Mouse (Mus musculus): Measurements from ENCODE around the gene Plac1. TPM values are rescaled to one million over a fixed set of nuclear protein-coding genes. Genes with fewer than 3 reads are reported as not detected.
"Not testable (repeated sequence)": the region's sequence is repeated elsewhere in the genome, so short reads cannot be mapped to it uniquely, and the experiment has no call there.

Plac1 gene
- polyA plus RNA-seq, 1 experiment = not detected

DNA sequence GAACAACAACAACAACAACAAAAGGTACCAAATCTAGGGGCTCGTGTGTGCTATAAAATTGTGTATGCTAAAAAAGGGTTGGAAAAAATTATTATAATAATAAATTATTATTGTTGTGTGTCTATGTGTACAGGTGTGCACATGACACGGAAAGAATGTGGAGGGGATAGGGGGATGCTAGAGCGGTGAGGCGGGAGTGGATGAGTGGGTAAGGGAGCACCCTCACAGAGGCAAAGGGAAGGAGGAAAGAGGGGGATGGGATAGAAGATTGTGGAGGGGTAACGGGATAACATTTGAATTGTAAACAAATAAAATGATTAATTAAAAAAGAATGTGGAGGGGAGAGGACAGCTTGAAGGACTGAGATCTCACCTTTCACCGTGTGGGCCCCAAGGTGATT, 199.8 kb downstream of the Plac1 start:
- Histone ChIP-seq H3K4me3 (replicated peaks; ENCODE audit: insufficient read depth, low read depth, low read length) (no peak overlapping the region), H3K27ac (ENCODE audit: insufficient read depth, low read length) (no peak overlapping the region), H3K27me3 (ENCODE audit: control insufficient read depth, insufficient read depth, low read length) (no peaks in the 10 kb centered on the region), H3K4me1 (ENCODE audit: control insufficient read depth, insufficient read depth, low read length) (no peaks in the 10 kb centered on the region)
- 96% methylated on average over 6 of the region's 6 CpGs for WGBS
- DNase-seq = no peak
- TF ChIP-seq POLR2A (IDR thresholded peaks at IDR 0.05; ENCODE audit: borderline replicate concordance, insufficient read depth, low read length) (no peak), CTCF (IDR thresholded peaks at IDR 0.05; ENCODE audit: borderline replicate concordance, insufficient read depth, low read depth, low read length) (no peak)

DNA sequence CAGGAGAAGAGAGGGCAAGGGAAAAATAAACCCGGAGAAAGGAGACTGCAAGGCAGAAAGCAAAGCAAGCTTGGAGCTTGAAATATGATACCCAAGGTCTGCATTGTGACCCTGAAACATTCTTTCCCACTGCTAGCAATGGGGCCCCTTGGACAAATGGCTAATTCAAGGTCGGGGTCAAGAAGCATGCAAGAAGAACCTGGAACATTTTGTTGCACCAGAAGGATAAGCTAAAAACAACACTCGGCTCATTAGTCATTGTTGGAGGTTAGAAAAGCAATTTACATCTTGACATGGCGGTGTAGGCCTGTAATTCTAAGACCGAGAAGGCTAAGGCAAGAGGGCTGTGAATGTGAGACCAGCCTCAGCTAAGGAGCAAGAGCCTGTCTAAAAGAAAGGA, 200.3 kb downstream of the Plac1 start:
- no peaks in the 10 kb centered on the region for H3K27me3 ChIP-seq (ENCODE audit: control insufficient read depth, insufficient read depth, low read length)
- 59% methylated on average over 5 of the region's 5 CpGs for WGBS
- DNase-seq = no peak
- no peaks in the 10 kb centered on the region for H3K4me1 ChIP-seq (ENCODE audit: control insufficient read depth, insufficient read depth, low read length)
- no peak overlapping the region for H3K4me3 ChIP-seq (replicated peaks; ENCODE audit: insufficient read depth, low read depth, low read length)
- TF ChIP-seq CTCF (IDR thresholded peaks at IDR 0.05; ENCODE audit: borderline replicate concordance, insufficient read depth, low read depth, low read length) (no peak), POLR2A (IDR thresholded peaks at IDR 0.05; ENCODE audit: borderline replicate concordance, insufficient read depth, low read length) (no peak)
- H3K27ac ChIP-seq (ENCODE audit: insufficient read depth, low read length) = no peak overlapping the region

DNA sequence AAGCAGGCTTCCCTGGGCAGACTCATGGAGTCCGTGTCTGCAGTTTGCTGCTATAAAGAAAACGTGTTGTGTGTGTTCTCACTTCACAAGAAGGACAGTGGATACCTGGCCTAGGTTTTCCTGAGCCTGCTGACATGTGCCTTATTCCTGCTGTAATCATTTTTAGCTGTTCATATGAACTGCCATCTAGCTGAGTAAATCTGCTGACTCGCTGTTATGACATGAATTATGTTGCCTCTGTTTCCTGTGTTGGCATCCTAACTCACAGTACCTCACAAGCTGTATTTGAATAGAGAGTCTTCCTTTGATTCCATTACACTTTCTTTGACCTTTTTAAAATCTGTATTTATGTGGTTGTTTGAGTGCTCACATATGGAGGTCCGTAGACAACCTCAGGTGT, 201.7 kb downstream of the Plac1 start:
- DNase-seq = no peak
- TF ChIP-seq CTCF (IDR thresholded peaks at IDR 0.05; ENCODE audit: borderline replicate concordance, insufficient read depth, low read depth, low read length) (no peak), POLR2A (IDR thresholded peaks at IDR 0.05; ENCODE audit: borderline replicate concordance, insufficient read depth, low read length) (no peak)
- 85% methylated on average over 4 of the region's 4 CpGs for WGBS
- H3K4me3 ChIP-seq (replicated peaks; ENCODE audit: insufficient read depth, low read depth, low read length) = no peak overlapping the region
- no peaks in the 10 kb centered on the region for H3K27me3 ChIP-seq (ENCODE audit: control insufficient read depth, insufficient read depth, low read length)
- no peaks in the 10 kb centered on the region for H3K4me1 ChIP-seq (ENCODE audit: control insufficient read depth, insufficient read depth, low read length)
- H3K27ac ChIP-seq (ENCODE audit: insufficient read depth, low read length) = no peak overlapping the region

DNA sequence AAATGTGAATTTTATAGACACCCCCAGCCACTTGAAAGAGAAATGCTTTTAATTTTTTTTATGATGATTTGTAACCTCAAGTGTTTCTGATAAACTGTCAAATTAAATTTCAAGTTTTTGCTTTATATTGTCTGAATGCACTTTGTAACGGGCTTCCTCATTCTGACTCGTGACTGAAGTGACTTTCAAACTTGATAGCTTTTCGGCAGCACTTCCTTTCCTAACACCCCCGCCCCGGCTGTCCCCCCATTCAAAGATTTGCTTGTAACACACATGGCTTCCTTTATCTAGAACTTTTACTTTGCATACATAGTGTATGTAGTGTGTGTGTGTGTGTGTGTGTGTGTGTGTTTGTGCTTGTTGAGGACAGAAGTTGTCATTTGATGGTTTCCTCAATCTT, 210.4 kb downstream of the Plac1 start:
- WGBS = 91% methylated on average over 5 of the region's 5 CpGs
- no peak for TF ChIP-seq CTCF (IDR thresholded peaks at IDR 0.05; ENCODE audit: borderline replicate concordance, insufficient read depth, low read depth, low read length)
- TF ChIP-seq POLR2A (IDR thresholded peaks at IDR 0.05; ENCODE audit: borderline replicate concordance, insufficient read depth, low read length) = no peak
- no peaks in the 10 kb centered on the region for H3K27me3 ChIP-seq (ENCODE audit: control insufficient read depth, insufficient read depth, low read length)
- no peak overlapping the region for H3K27ac ChIP-seq (ENCODE audit: insufficient read depth, low read length)
- H3K4me3 ChIP-seq (replicated peaks; ENCODE audit: insufficient read depth, low read depth, low read length) = no peak overlapping the region
- DNase-seq = no peak
- no peaks in the 10 kb centered on the region for H3K4me1 ChIP-seq (ENCODE audit: control insufficient read depth, insufficient read depth, low read length)

DNA sequence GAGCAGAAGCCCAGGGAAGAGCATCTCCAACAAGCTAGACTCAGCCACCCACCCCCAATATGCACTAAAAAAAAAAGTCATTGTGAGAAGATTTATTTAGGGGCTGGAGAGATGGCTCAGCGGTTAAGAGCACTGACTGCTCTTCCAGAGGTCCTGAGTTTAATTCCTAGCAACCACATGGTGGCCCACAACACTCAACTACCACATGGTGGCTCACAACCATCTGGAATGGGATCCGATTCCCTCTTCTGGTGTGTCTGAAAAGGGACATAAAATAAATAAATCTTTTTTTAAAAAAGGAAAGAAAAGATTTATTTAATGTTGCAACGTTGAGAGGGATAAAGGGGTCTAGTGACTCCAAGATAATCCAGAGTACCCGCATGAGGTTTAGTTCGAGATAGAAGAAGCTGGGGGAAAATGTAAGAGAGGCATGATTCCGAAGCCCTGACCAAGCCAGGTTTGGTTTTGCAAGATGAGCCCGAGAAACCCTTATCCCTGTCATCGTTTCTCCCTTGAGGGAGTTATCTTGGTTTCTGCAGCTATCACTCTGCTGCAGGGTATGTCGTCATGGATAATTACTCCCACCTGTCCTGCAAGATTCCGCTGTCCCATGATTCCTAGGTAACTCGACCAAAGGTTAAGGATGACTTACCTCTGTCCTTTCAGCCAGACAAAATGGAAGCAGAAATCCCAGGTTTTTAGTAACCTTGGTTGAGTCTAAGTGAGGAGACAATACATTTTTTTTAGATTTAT, 214.3 kb downstream of the Plac1 start:
- H3K4me1 ChIP-seq (ENCODE audit: control insufficient read depth, insufficient read depth, low read length) = no peaks in the 10 kb centered on the region
- TF ChIP-seq POLR2A (IDR thresholded peaks at IDR 0.05; ENCODE audit: borderline replicate concordance, insufficient read depth, low read length) (no peak), CTCF (IDR thresholded peaks at IDR 0.05; ENCODE audit: borderline replicate concordance, insufficient read depth, low read depth, low read length) (no peak)
- H3K27me3 ChIP-seq (ENCODE audit: control insufficient read depth, insufficient read depth, low read length) = no peaks in the 10 kb centered on the region
- WGBS = 69% methylated on average over 11 of the region's 11 CpGs
- H3K27ac ChIP-seq (ENCODE audit: insufficient read depth, low read length) = no peak overlapping the region
- no peak overlapping the region for H3K4me3 ChIP-seq (replicated peaks; ENCODE audit: insufficient read depth, low read depth, low read length)
- DNase-seq = no peak

DNA sequence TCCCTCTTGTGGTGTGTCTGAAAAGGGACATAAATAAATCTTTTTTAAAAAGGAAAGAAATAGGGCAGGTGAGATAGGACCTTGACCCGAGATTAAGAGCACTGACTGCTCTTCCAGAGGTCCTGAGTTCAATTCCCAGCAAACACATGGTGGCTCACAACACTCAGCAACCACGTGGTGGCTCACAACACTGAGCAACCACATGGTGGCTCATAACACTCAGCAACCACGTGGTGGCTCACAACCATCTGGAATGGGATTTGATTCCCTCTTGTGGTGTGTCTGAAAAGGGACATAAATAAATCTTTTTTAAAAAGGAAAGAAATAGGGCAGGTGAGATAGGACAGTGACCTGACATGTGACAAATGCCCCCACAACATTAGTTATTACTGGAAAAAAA, 215.6 kb downstream of the Plac1 start:
- WGBS = 29% methylated on average over 3 of the region's 3 CpGs
- H3K27me3 ChIP-seq (ENCODE audit: control insufficient read depth, insufficient read depth, low read length); DNase-seq; H3K4me1 ChIP-seq (ENCODE audit: control insufficient read depth, insufficient read depth, low read length); H3K27ac ChIP-seq (ENCODE audit: insufficient read depth, low read length); H3K4me3 ChIP-seq (replicated peaks; ENCODE audit: insufficient read depth, low read depth, low read length): not testable (repeated sequence)

DNA sequence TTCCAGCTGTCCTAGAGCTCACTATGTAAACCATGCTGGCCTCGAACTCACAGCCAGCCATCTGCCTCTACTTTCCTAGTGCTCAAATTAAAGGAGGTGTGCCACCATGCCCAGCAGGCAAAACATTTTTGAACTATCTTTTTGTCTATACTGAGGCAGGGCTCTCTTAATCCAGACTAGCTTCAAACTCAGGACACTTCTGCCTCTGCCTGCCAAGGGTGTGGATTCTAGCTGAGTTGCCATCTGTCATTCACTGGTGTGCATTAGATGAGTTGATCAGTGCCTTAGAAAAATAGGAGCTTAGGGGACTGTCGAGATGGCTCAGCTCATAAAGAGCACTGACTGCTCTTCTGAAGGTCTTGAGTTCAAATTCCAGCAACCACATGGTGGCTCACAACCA, 216.9 kb downstream of the Plac1 start:
- H3K4me1 ChIP-seq (ENCODE audit: control insufficient read depth, insufficient read depth, low read length) = no peaks in the 10 kb centered on the region
- no peak for TF ChIP-seq POLR2A (IDR thresholded peaks at IDR 0.05; ENCODE audit: borderline replicate concordance, insufficient read depth, low read length)
- TF ChIP-seq CTCF (IDR thresholded peaks at IDR 0.05; ENCODE audit: borderline replicate concordance, insufficient read depth, low read depth, low read length) = no peak
- no peak overlapping the region for H3K27ac ChIP-seq (ENCODE audit: insufficient read depth, low read length)
- no peaks in the 10 kb centered on the region for H3K27me3 ChIP-seq (ENCODE audit: control insufficient read depth, insufficient read depth, low read length)
- 24% methylated on average over 2 of the region's 2 CpGs for WGBS
- peak; percentile 51 to 80 for DNase-seq
- H3K4me3 ChIP-seq (replicated peaks; ENCODE audit: insufficient read depth, low read depth, low read length) = no peak overlapping the region

Other genes with a start within 250 kb of the Plac1 start
- gene Fam122b, start 29.7 kb upstream of the Plac1 start, polyA plus RNA-seq (2012; rRNA removed) = 5.1 and 5.8 TPM in 2 replicates
- not detected in 2 replicates for gene Fam122c, start 33.3 kb upstream of the Plac1 start, polyA plus RNA-seq (2012; rRNA removed)
- gene Mospd1, start 130.4 kb upstream of the Plac1 start, polyA plus RNA-seq (2012; rRNA removed) = 11.3 and 11.9 TPM in 2 replicates
- not detected in 2 replicates for gene Etd, start 194.8 kb upstream of the Plac1 start, polyA plus RNA-seq (2012; rRNA removed)